Mouse (Mus musculus) G1E (cell line): ENCODE data around the gene Trib2. TPM values are rescaled to one million over a fixed set of nuclear protein-coding genes. Genes with fewer than 3 reads are reported as not detected.

Experiments used
- ATAC-seq: 2 replicates; pipeline ENCODE4 v1.8.0; 2016; ENCODE audit warnings: mild to moderate bottlenecking; ENCODE audit not compliant: insufficient number of reproducible peaks, poor library complexity, low FRiP score, severe bottlenecking; ENCODE audit errors: extremely low read depth
- DNase-seq: peaks from one replicate; pipeline ENCODE4 v3.0.0; 2012; ENCODE audit warnings: low spot score
- H3K27me3 ChIP-seq: 2 replicates; pipeline ENCODE4 v1.6.1; 2012; ENCODE audit warnings: mild to moderate bottlenecking, low read length, inconsistent platforms; ENCODE audit not compliant: insufficient read depth
- H3K36me3 ChIP-seq: replicated peaks from 2 replicates; pipeline ENCODE3; 2012; ENCODE audit warnings: mild to moderate bottlenecking, inconsistent platforms
- H3K4me1 ChIP-seq: 2 replicates; pipeline ENCODE4 v1.6.1; 2012; ENCODE audit warnings: low read depth, low read length, inconsistent platforms, mixed read lengths; ENCODE audit not compliant: insufficient read depth
- H3K4me3 ChIP-seq: 2 replicates; pipeline ENCODE4 v1.5.1; 2012; ENCODE audit warnings: low read depth, mild to moderate bottlenecking, inconsistent platforms, low read length, moderate library complexity, mixed read lengths
- H3K9me3 ChIP-seq: replicated peaks from 2 replicates; pipeline ENCODE4 v1.6.1; 2012; ENCODE audit warnings: inconsistent platforms
- CTCF ChIP-seq: IDR thresholded peaks from 2 replicates; pipeline ENCODE4 v1.5.1; 2012; ENCODE audit warnings: low read depth, low read length, inconsistent platforms, mixed read lengths
- GATA1 ChIP-seq: IDR thresholded peaks from 2 replicates; pipeline ENCODE4 v1.6.1; 2012; ENCODE audit warnings: borderline replicate concordance, low read length, inconsistent platforms, mixed read lengths
- GATA2 ChIP-seq: IDR thresholded peaks from 2 replicates; pipeline ENCODE4 v1.6.1; 2012; ENCODE audit warnings: low read depth, low read length, inconsistent platforms, borderline replicate concordance
- POLR2AphosphoS5 ChIP-seq: IDR thresholded peaks from 2 replicates; pipeline ENCODE4 v1.6.1; 2012; ENCODE audit warnings: low read depth, low read length, inconsistent platforms; ENCODE audit not compliant: insufficient replicate concordance
- TAL1 ChIP-seq: conservative IDR thresholded peaks from 2 replicates; pipeline ENCODE4 v1.6.1; 2012; ENCODE audit warnings: low read depth, low read length, inconsistent platforms, mixed read lengths
- polyA plus RNA-seq: library from polyadenylated mRNA; stranded (reverse); fragments of >175 nt; gene quantifications from 2 replicates; pipeline ENCODE4 v1.2.3, GENCODE M21; 2012
- total RNA-seq, 2 experiments: library from RNA; stranded (forward) in 1 of 2; stranded (reverse) in 1 of 2; fragments of 200-1000 nt in 1 of 2; fragments of >200 nt in 1 of 2; fragmentation: Nextera tagmentation in 1 of 2; gene quantifications; 2 replicates each; pipeline ENCODE4 v1.2.3; 2014 to 2017

The Trib2 gene
- total and polyA plus RNA-seq, 3 experiments = 0.11 TPM; not detected in 2

GRCm38 (mm10) chr12:15816254-15816605, 492 bp downstream of the Trib2 start:
- Histone ChIP-seq H3K4me1 (no peaks in the 10 kb centered on the region), H3K9me3 (peaks cover 21% of the 10 kb centered on the region), H3K36me3 (no peaks in the 10 kb centered on the region), H3K4me3 (no peak overlapping the region), H3K27me3 (no peaks in the 10 kb centered on the region)
- DNase-seq (no peak), ATAC-seq (no peak)
- no peak for TF ChIP-seq POLR2AphosphoS5
- no peak for TF ChIP-seq CTCF

GRCm38 (mm10) chr12:15815576-15816253, 1.0 kb downstream of the Trib2 start:
- Histone ChIP-seq H3K27me3 (no peaks in the 10 kb centered on the region), H3K36me3 (no peaks in the 10 kb centered on the region), H3K9me3 (peaks cover 21% of the 10 kb centered on the region), H3K4me3 (no peak overlapping the region), H3K4me1 (no peaks in the 10 kb centered on the region)
- DNase-seq (no peak), ATAC-seq (no peak)
- TF ChIP-seq GATA1 (no peak), POLR2AphosphoS5 (no peak), GATA2 (no peak), TAL1 (no peak), CTCF (no peak)

GRCm38 (mm10) chr12:15815170-15815575, 1.5 kb downstream of the Trib2 start:
- Histone ChIP-seq H3K4me1 (no peaks in the 10 kb centered on the region), H3K4me3 (no peak overlapping the region), H3K9me3 (peaks cover 21% of the 10 kb centered on the region), H3K36me3 (no peaks in the 10 kb centered on the region), H3K27me3 (no peaks in the 10 kb centered on the region)
- ATAC-seq (no peak), DNase-seq (no peak)
- TF ChIP-seq CTCF = no peak
- TF ChIP-seq GATA2 = no peak
- no peak for TF ChIP-seq GATA1
- no peak for TF ChIP-seq TAL1
- no peak for TF ChIP-seq POLR2AphosphoS5

GRCm38 (mm10) chr12:15814249-15815081, 2.3 kb downstream of the Trib2 start:
- DNase-seq (no peak), ATAC-seq (no peak)
- Histone ChIP-seq H3K27me3 (no peaks in the 10 kb centered on the region), H3K4me3 (no peak overlapping the region), H3K36me3 (no peaks in the 10 kb centered on the region), H3K9me3 (peaks cover 24% of the 10 kb centered on the region), H3K4me1 (no peaks in the 10 kb centered on the region)
- no peak for TF ChIP-seq GATA2
- no peak for TF ChIP-seq POLR2AphosphoS5

GRCm38 (mm10) chr12:15813819-15814165, 2.9 kb downstream of the Trib2 start:
- H3K4me3 ChIP-seq = no peak overlapping the region
- no peaks in the 10 kb centered on the region for H3K36me3 ChIP-seq
- no peaks in the 10 kb centered on the region for H3K4me1 ChIP-seq
- no peak for DNase-seq
- no peaks in the 10 kb centered on the region for H3K27me3 ChIP-seq
- no peak for TF ChIP-seq POLR2AphosphoS5
- TF ChIP-seq GATA1 = no peak
- TF ChIP-seq TAL1 = no peak
- no peak for TF ChIP-seq GATA2
- no peak for TF ChIP-seq CTCF
- ATAC-seq = no peak
- H3K9me3 ChIP-seq = peaks cover 24% of the 10 kb centered on the region

GRCm38 (mm10) chr12:15813133-15813818, 3.4 kb downstream of the Trib2 start:
- DNase-seq (no peak), ATAC-seq (no peak)
- Histone ChIP-seq H3K4me3 (no peak overlapping the region), H3K27me3 (no peaks in the 10 kb centered on the region), H3K4me1 (no peaks in the 10 kb centered on the region), H3K9me3 (peaks cover 24% of the 10 kb centered on the region), H3K36me3 (no peaks in the 10 kb centered on the region)
- TF ChIP-seq GATA2 (no peak), GATA1 (no peak), TAL1 (no peak), POLR2AphosphoS5 (no peak), CTCF (no peak)
